ENCODE assay signal across 11 mouse cellular contexts in genomic region chr15:98483907-98484886, GRCm38 (mm10). TPM values are rescaled to one million over a fixed set of nuclear protein-coding genes. Genes with fewer than 3 reads are reported as not detected.
DNase-seq lines count a peak whose midpoint lies in the region; ATAC-seq and TF ChIP-seq lines count a peak whose summit lies in the region.
"Had no signal": no experiment of that assay in that cellular context is flagged by ENCODE, and none has a peak within 500 bp of the region (broad histone marks: within the 10 kb centered on the region; RNA-seq: fewer than 3 reads in every experiment).

No protein-coding gene starts in this region.

- H3K36me3 ChIP-seq in liver, postnatal 0 days (replicated peaks; ENCODE audit: insufficient read depth, low read length): no peaks in the 10 kb centered on the region
- H3K36me3 ChIP-seq in liver, embryonic 12.5 days: no peaks in the 10 kb centered on the region
- H3K36me3 ChIP-seq: liver, embryonic 13.5 days had no signal

- DNase-seq in liver, postnatal 0 days: peak; percentile 29
- peak; percentile 63 to 64 for DNase-seq in heart, postnatal 10 days
- DNase-seq in large intestine, adult 2 months (ENCODE audit: low read depth, low spot score): peak; percentile 31
- DNase-seq in spleen, postnatal 36 days (ENCODE audit: low spot score in 2 of 2): peak; percentile 77 to 84
- DNase-seq in left cerebral cortex, postnatal 4 days: no peak
- no peak for DNase-seq in cerebellum, adult 2 months
- DNase-seq in thymus, postnatal 36 days: no peak
- DNase-seq: liver, embryonic 13.5 days; retina, postnatal 1 day had no signal

- 40% methylated on average over 18 of the region's 18 CpGs for WGBS in liver, postnatal 0 days (ENCODE audit: insufficient replicate concordance)
- whole genome bisulfite sequencing in liver, embryonic 12.5 days (ENCODE audit: insufficient replicate concordance): 47% methylated on average over 18 of the region's 18 CpGs
- 28% methylated on average over 18 of the region's 18 CpGs for WGBS in large intestine, adult 2 months
- WGBS in cerebellum, adult 2 months: 73% methylated on average over 18 of the region's 18 CpGs

- TF ChIP-seq POLR2A in cerebellum, adult 2 months (IDR thresholded peaks at IDR 0.05; ENCODE audit: borderline replicate concordance, insufficient read depth, low read length): no peak

- H3K27me3 ChIP-seq in liver, postnatal 0 days (ENCODE audit: insufficient read depth, low read length): no peaks in the 10 kb centered on the region
- 0 out of 2 replicates have a peak, but pooled peaks cover 3% of the 10 kb centered on the region for H3K27me3 ChIP-seq in liver, embryonic 12.5 days (replicated peaks)
- no peaks in the 10 kb centered on the region for H3K27me3 ChIP-seq in cerebellum, adult 2 months (ENCODE audit: control insufficient read depth, insufficient read depth, low read length)
- H3K27me3 ChIP-seq: liver, embryonic 13.5 days had no signal

- intact Hi-C loops in heart, postnatal 10 days (cut with DNase I): loop anchor here (2.0 kb wide), 1 partner anchor 21 kb away; no protein-coding TSS in a partner anchor
- intact Hi-C loops in left cerebral cortex, postnatal 4 days (cut with DNase I): no loop called here

- no peaks in the 10 kb centered on the region for H3K9me3 ChIP-seq in liver, postnatal 0 days (ENCODE audit: low read length)
- no peaks in the 10 kb centered on the region; the same call in 1 of the 2 replicates for H3K9me3 ChIP-seq in liver, embryonic 12.5 days (replicated peaks)
- H3K9me3 ChIP-seq: liver, embryonic 13.5 days had no signal

- peak overlapping the region; percentile 22; the same call in 1 of the 2 replicates for H3K4me2 ChIP-seq in liver, postnatal 0 days (ENCODE audit: low read depth, low read length)
- H3K4me2 ChIP-seq in liver, embryonic 12.5 days: no peak overlapping the region
- H3K4me2 ChIP-seq: liver, embryonic 13.5 days had no signal

- H3K4me3 ChIP-seq in liver, postnatal 0 days (ENCODE audit: low read depth, low read length): no peak overlapping the region
- no peak overlapping the region for H3K4me3 ChIP-seq in liver, embryonic 12.5 days
- H3K4me3 ChIP-seq in cerebellum, adult 2 months (replicated peaks; ENCODE audit: insufficient read depth, low read depth, low read length): no peak overlapping the region
- H3K4me3 ChIP-seq: liver, embryonic 13.5 days had no signal

- peak; percentile 13; the same call in 1 of the 2 replicates for TF ChIP-seq EP300 in liver, postnatal 0 days (IDR thresholded peaks at IDR 0.05; ENCODE audit: low read depth)

- H3K27ac ChIP-seq in liver, postnatal 0 days (ENCODE audit: low read depth): peak overlapping the region; percentile 85
- no peak overlapping the region; the same call in 1 of the 2 replicates for H3K27ac ChIP-seq in liver, embryonic 12.5 days
- H3K27ac ChIP-seq in cerebellum, adult 2 months (ENCODE audit: insufficient read depth, low read length): no peak overlapping the region
- H3K27ac ChIP-seq: liver, embryonic 13.5 days had no signal

- H3K4me1 ChIP-seq in liver, postnatal 0 days (ENCODE audit: insufficient read depth): 0 out of 2 replicates have a peak, but pooled peaks cover 4% of the 10 kb centered on the region
- H3K4me1 ChIP-seq in liver, embryonic 12.5 days: no peaks in the 10 kb centered on the region
- H3K4me1 ChIP-seq in cerebellum, adult 2 months (ENCODE audit: control insufficient read depth, insufficient read depth, low read length): no peaks in the 10 kb centered on the region
- H3K4me1 ChIP-seq: liver, embryonic 13.5 days had no signal

- no peak overlapping the region for H3K9ac ChIP-seq in liver, postnatal 0 days (replicated peaks)
- no peak overlapping the region for H3K9ac ChIP-seq in liver, embryonic 12.5 days
- H3K9ac ChIP-seq: liver, embryonic 13.5 days had no signal

- peak; percentile 77 for ATAC-seq in liver, postnatal 0 days
- ATAC-seq in liver, embryonic 12.5 days: no peak
- ATAC-seq: forebrain, embryonic 16.5 days had no signal

- TF ChIP-seq CTCF in liver, postnatal 0 days (IDR thresholded peaks at IDR 0.05; ENCODE audit: low read depth): no peak
- TF ChIP-seq CTCF in cerebellum, adult 2 months (IDR thresholded peaks at IDR 0.05; ENCODE audit: borderline replicate concordance, insufficient read depth, low read depth, low read length): no peak

RNA-seq across cellular contexts. Expression of gene Lalba, which starts 1.7 kb away (rescaled TPM):
- not detected in 2 replicates for polyA plus RNA-seq in liver, postnatal 0 days (2015; fragmentation: Nextera tagmentation; extraction: Ambion mirVana)
- not detected in 2 replicates for polyA plus RNA-seq in liver, embryonic 12.5 days (2016; fragmentation: Nextera tagmentation; extraction: Ambion mirVana)
- under 1 TPM in 1 of 2 experiments, not detected in 1; 0.47 TPM for total RNA-seq in heart, postnatal 10 days (2021)
- polyA plus RNA-seq in large intestine, adult 2 months (2012; rRNA removed): not detected in 2 replicates
- not detected for total RNA-seq in left cerebral cortex, postnatal 4 days (2021)
- polyA plus RNA-seq in cerebellum, adult 2 months (2012; rRNA removed): 0.34 TPM in 1 of 2 replicates, not detected in the other
- polyA plus RNA-seq: forebrain, embryonic 16.5 days; liver, embryonic 13.5 days had no signal

RNA-seq across cellular contexts. Expression of gene Olfr279, which starts 8.0 kb away (rescaled TPM):
- not detected in 2 replicates for polyA plus RNA-seq in liver, postnatal 0 days (2015; fragmentation: Nextera tagmentation; extraction: Ambion mirVana)
- polyA plus RNA-seq in liver, embryonic 12.5 days (2016; fragmentation: Nextera tagmentation; extraction: Ambion mirVana): not detected in 2 replicates
- not detected for total RNA-seq in heart, postnatal 10 days (2021)
- not detected in 2 replicates for polyA plus RNA-seq in large intestine, adult 2 months (2012; rRNA removed)
- total RNA-seq in left cerebral cortex, postnatal 4 days (2021): not detected
- 0.03 and 0.05 TPM in 2 replicates for polyA plus RNA-seq in cerebellum, adult 2 months (2012; rRNA removed)
- polyA plus RNA-seq: forebrain, embryonic 16.5 days; liver, embryonic 13.5 days had no signal

RNA-seq across cellular contexts. Expression of gene OR5BS1P, which starts 14.5 kb away (rescaled TPM):
- not detected in 2 replicates for polyA plus RNA-seq in liver, postnatal 0 days (2015; fragmentation: Nextera tagmentation; extraction: Ambion mirVana)
- not detected in 2 replicates for polyA plus RNA-seq in liver, embryonic 12.5 days (2016; fragmentation: Nextera tagmentation; extraction: Ambion mirVana)
- total RNA-seq in heart, postnatal 10 days (2021): not detected
- not detected in 2 replicates for polyA plus RNA-seq in large intestine, adult 2 months (2012; rRNA removed)
- not detected for total RNA-seq in left cerebral cortex, postnatal 4 days (2021)
- not detected in 2 replicates for polyA plus RNA-seq in cerebellum, adult 2 months (2012; rRNA removed)
- polyA plus RNA-seq: forebrain, embryonic 16.5 days; liver, embryonic 13.5 days had no signal

RNA-seq across cellular contexts. Expression of gene Olfr281, which starts 31.8 kb away (rescaled TPM):
- not detected in 2 replicates for polyA plus RNA-seq in liver, postnatal 0 days (2015; fragmentation: Nextera tagmentation; extraction: Ambion mirVana)
- not detected in 2 replicates for polyA plus RNA-seq in liver, embryonic 12.5 days (2016; fragmentation: Nextera tagmentation; extraction: Ambion mirVana)
- total RNA-seq in heart, postnatal 10 days (2021): not detected
- polyA plus RNA-seq in large intestine, adult 2 months (2012; rRNA removed): not detected in 2 replicates
- not detected for total RNA-seq in left cerebral cortex, postnatal 4 days (2021)
- not detected in 2 replicates for polyA plus RNA-seq in cerebellum, adult 2 months (2012; rRNA removed)
- polyA plus RNA-seq: forebrain, embryonic 16.5 days; liver, embryonic 13.5 days had no signal

RNA-seq across cellular contexts. Expression of gene Kansl2, which starts 49.9 kb away (rescaled TPM):
- 26.6 and 28.2 TPM in 2 replicates for polyA plus RNA-seq in liver, postnatal 0 days (2015; fragmentation: Nextera tagmentation; extraction: Ambion mirVana)
- polyA plus RNA-seq in liver, embryonic 12.5 days (2016; fragmentation: Nextera tagmentation; extraction: Ambion mirVana): 78.4 and 78.5 TPM in 2 replicates
- total RNA-seq in heart, postnatal 10 days (2021): 10 to 100 TPM; 89.3 to 91.8 TPM
- 30.1 and 33.2 TPM in 2 replicates for polyA plus RNA-seq in large intestine, adult 2 months (2012; rRNA removed)
- 10 to 100 TPM; 72.2 to 77.1 TPM for total RNA-seq in left cerebral cortex, postnatal 4 days (2021)
- 60.7 and 62.4 TPM in 2 replicates for polyA plus RNA-seq in cerebellum, adult 2 months (2012; rRNA removed)

Comparison
In these comparisons a context has a peak if more than half of its experiments do, and no peak if none do; other contexts are left out.
1. DNase-seq: peak in liver, postnatal 0 days (single experiment), heart, postnatal 10 days (2 of 2), large intestine, adult 2 months (single experiment) and spleen, postnatal 36 days (2 of 2); none in left cerebral cortex, postnatal 4 days (single experiment), cerebellum, adult 2 months (0 of 2) and thymus, postnatal 36 days (0 of 2).